Mouse (Mus musculus) mouse embryonic stem cell (cell line): ENCODE measurements around the gene Gm49405.
"Not testable (repeated sequence)": the region's sequence is repeated elsewhere in the genome, so short reads cannot be mapped to it uniquely, and the experiment has no call there.

Experiments
- in situ Hi-C, 2 experiments: fragments of 300-500 bp; cut with MboI; formaldehyde crosslinking; loops; 1 replicate in 1 of 2; 3 replicates in 1 of 2; pipeline ENCODE4 v1.14.3; 2019 to 2020; ENCODE audit warnings: low sequenced_read_pairs in 2 of 2, low pct_unique_long_range_greater_than_20kb in 1 of 2, mixed read lengths in 1 of 2; ENCODE audit not compliant: unreplicated experiment in 1 of 2

Gm49405 gene

DNA sequence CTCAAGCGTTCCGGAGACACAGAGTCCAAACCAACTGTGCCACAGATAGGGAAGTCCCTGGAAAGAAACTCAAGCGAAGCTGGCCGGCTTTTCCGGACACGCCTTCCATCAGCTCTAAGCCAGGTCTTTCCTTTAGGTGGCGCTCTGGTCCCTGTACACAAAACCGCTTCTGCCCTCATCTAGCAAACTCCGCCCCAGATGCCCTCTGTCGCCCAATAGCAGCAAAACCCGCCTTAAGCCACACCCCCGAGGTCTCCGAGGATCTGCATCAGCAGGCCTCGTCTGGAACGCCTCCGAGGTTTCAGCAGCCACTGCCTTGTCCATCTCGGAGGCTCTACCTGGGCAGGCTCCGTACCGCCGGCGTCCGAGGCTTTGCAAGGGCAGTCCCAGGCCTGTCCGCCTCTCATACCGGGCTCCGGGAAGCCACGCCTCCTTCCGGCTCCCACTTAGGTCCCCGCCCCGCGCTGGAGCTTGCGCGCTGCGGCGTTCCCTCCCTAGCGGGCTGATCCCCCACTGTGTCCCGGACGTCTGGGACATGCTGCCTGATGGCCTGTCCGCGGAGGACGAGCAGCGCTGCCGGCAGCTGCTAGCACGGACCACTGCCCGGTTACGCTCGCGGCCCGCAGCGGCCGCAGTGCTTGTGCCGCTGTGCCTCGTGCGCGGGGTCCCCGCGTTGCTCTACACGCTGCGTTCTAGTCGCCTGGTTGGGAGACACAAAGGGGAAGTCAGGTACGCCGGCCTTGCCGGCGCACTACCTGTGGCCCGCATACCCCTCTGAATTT lies at the start of gene Gm49405, which contains the start of gene Nudt8:
Gene Gm49405, plus strand, starts transcription at position 508 of the 782 bp plus-strand sequence.
Gene Nudt8, plus strand, starts transcription at position 462 of the 782 bp plus-strand sequence.
- in situ Hi-C loops: no loop called here

DNA sequence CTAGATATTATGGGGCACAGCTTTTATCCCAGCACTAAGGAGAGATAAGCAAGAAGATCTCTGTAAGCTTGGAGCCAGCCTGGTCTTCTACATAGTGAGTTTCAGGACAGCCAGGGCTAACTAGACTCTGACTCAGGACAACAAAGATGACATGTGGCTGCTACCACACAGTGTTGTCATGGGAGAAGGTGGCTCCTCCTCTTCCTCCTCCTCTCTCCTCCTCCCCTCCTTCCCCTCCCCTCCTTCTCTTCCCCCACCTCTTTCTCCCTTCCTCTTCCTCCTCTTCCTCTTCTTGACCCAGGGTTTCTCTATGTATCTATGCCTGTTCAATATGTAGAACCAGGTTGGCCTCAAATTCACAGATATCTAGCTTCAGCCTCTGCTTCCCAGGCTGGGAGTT lies 49.0 kb upstream of the Gm49405 start:
- in situ Hi-C loops: no loop called here

- in situ Hi-C loops: no loop called here
These were observed 48.3 kb upstream of the Gm49405 start for GRCm38 (mm10) chr19:3952099-3952498.

- in situ Hi-C loops: no loop called here
These were observed 45.4 kb upstream of the Gm49405 start for GRCm38 (mm10) chr19:3955033-3955432.

DNA sequence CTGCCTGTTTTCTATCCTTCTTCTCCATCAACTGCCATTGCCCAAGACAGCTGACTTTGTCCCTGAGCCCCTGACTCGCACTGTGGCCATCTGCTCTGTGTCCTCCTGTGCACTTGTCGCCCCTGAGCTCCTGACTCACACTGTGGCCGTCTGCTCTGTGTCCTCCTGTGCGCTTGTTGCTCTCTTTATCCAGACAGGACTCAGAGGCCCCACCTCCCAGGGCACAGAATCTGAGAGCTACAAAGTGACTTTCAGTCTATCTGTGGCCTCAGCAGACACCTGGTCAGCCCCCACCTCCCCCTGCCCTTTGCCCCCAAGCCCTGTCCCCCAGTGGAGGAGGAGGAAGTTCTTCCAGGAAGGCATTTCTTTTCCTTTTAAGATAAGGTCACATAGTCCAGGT lies 44.6 kb upstream of the Gm49405 start:
- in situ Hi-C loops: no loop called here

DNA sequence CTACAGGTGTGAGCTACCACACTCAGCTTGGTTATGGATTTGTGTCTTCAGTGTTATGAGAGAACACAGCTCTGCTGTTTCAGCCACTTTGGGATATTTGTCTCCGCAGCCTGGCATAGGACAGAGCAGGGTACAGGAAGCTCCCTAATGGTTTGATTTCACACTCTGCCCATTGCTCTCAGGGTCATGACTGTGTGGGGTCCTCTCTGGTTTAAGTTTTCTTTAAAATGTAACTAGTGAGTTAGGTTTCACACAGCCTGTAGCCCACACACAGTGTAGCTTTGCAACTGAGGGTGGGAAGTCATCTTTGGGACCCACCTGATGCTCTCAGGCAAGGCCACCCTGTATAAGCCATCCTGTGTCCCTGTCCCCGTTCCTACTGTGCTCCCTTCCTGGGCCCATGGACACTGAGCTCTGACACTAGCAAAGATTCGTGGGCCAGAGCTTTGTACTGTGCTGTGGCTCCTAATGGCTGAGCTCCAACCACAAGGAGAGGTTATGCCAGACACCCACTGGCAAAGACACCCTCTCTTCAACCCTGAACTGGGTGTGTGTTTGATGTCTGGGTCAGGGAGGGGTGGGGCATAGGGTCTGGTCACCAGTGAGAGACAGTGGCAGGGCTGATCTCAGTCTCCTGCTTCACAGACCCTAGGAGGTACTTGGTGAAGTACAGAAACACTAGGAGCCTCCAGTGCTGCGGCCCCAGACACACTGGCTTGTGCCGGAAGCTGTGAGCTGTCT lies 43.0 kb upstream of the Gm49405 start:
- in situ Hi-C loops: not testable (repeated sequence)

GRCm38 (mm10) chr19:3958470-3958869 lies 42.0 kb upstream of the Gm49405 start, which contains the start of gene Aldh3b3:
Gene Aldh3b3, plus strand, starts transcription at chr19:3958645.
- in situ Hi-C loops: no loop called here

- in situ Hi-C loops: no loop called here
These were observed 41.4 kb upstream of the Gm49405 start for GRCm38 (mm10) chr19:3959030-3959429.

GRCm38 (mm10) chr19:3960211-3960610 lies 40.2 kb upstream of the Gm49405 start:
- in situ Hi-C loops: no loop called here

DNA sequence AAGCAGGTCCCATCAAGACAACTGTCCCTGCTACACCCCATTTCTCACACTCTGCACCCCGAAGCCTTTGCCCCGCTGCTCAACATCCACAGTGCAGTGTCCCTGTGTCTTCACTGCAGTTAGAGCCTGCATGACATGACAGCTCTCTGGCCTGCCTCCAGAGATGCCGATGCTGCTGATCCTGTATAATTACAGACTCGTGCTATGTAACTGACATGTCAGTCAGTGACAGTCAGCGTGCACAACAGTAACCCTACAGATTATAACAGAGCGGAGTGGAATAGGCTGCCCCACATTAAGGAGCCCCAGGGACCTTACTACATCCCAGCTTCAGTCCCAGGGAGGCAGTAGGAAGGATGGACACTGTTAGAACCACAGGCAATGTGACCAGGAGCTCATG lies 38.6 kb upstream of the Gm49405 start:
- in situ Hi-C loops: not testable (repeated sequence)

- in situ Hi-C loops: no loop called here
These were observed 38.0 kb upstream of the Gm49405 start for GRCm38 (mm10) chr19:3962469-3962868.

DNA sequence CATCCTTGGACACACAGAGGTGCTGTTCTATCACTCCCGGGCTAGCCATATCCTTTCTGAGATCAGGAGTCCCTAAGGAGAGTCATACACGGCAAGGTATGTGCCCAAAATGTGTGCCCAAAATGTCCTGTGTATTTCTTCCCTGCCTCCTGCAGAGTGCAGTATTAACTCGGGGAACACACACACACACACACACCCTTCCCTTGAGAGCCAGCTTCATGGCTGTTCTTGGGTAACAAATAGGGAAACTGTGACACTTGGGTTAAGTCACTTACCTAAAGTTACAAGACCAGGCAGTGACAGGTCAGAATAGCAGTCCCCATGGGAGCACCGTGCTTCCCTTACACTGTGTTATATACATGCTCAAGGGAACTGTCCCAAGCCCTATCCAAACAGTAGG lies 36.4 kb upstream of the Gm49405 start:
- in situ Hi-C loops: no loop called here

GRCm38 (mm10) chr19:3966330-3967075 lies 33.9 kb upstream of the Gm49405 start:
- in situ Hi-C loops: no loop called here

GRCm38 (mm10) chr19:3967258-3967657 lies 33.2 kb upstream of the Gm49405 start:
- in situ Hi-C loops: no loop called here

- in situ Hi-C loops: no loop called here
These were observed 28.2 kb upstream of the Gm49405 start, which contains the start of gene Aldh3b2 for GRCm38 (mm10) chr19:3972229-3972628. Gene Aldh3b2, plus strand, starts transcription at chr19:3972328.

DNA sequence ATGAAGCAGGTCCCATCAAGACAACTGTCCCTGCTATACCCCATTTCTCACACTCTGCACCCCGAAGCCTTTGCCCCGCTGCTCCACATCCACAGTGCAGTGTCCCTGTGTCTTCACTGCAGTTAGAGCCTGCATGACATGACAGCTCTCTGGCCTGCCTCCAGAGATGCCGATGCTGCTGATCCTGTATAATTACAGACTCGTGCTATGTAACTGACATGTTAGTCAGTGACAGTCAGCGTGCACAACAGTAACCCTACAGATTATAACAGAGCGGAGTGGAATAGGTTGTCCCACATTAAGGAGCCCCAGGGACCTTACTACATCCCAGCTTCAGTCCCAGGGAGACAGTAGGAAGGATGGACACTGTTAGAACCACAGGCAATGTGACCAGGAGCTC lies 25.8 kb upstream of the Gm49405 start:
- in situ Hi-C loops: not testable (repeated sequence)

DNA sequence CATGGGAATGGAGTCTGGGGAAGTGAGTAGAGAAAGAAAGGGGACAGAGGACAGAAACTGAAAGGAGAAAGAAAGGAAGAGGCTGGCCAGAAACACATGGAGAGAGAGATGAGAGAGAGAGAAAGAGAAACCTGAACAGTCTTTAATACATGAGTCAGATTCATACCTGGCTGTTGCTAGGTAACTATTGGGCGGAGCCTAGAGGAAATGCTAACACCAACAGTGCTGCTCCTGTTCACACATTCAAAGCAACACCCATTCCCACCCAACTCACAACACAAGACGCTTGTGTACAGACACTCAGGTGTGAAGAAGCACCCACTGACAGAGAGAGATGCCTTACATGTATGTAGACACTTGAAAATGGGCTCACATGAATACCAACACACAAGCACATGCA lies 24.6 kb upstream of the Gm49405 start:
- in situ Hi-C loops: no loop called here

DNA sequence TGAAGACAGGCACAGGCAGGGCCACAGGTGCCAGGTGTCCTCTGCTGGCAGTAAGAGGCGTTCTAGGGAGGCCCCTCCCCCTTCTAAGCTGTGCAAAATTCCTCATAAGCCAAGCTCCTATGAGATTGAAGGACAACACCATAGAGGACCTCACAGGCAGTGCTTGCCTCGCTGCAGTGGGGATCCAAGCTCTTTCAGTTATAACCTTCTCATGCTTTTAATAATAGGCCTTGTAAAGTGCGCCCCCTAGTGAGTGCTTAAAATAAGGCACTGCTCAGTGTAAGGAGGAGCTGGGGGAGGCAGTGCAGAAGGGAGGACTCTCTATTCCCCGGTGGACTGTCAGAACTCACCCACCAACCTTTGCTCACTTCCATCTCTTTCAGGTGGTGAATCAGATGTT lies 20.1 kb upstream of the Gm49405 start:
- in situ Hi-C loops: no loop called here

DNA sequence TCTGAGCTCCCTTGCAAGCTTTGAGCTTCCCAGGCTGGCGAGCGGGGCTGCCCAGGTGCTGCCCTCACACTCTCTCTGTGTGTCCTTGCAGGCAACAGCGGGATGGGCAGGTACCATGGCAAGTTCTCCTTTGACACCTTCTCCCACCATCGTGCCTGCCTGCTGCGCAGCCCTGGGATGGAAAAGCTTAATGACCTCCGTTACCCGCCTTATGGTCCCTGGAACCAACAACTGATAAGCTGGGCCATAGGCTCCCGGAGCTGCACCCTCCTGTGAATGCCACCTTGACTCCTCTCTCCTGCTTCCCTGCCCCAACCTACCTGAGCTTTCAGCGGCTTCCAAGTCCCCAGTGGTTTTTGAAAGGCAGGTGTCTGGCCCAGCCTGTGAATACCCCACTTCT lies 19.5 kb upstream of the Gm49405 start:
- in situ Hi-C loops: no loop called here
